Mouse (Mus musculus) frontal cortex, adult 2 months (tissue): ENCODE results near the gene Six6. TPM values are rescaled to one million over a fixed set of nuclear protein-coding genes. Genes with fewer than 3 reads are reported as not detected.

Experiments used
- DNase-seq, 2 experiments: peaks; one replicate each; pipeline ENCODE4 v3.0.0; 2022; ENCODE audit warnings: low spot score in 1 of 2; ENCODE audit errors: extremely low spot score in 1 of 2
- polyA plus RNA-seq: library from polyadenylated mRNA; depleted of rRNA; stranded (reverse); fragments of >200 nt; gene quantifications from 2 replicates; pipeline ENCODE4 v1.2.3, GENCODE M21; 2012; rRNA removed

The Six6 gene
- polyA plus RNA-seq, 1 experiment: 0.02 TPM

GRCm38 (mm10) chr12:72954906-72955305 lies 15.2 kb downstream of the Six6 start:
- no peak for DNase-seq

GRCm38 (mm10) chr12:72957829-72958424 lies 18.2 kb downstream of the Six6 start:
- no peak for DNase-seq

- DNase-seq: no peak
These were observed 18.8 kb downstream of the Six6 start for GRCm38 (mm10) chr12:72958446-72958845.

- no peak for DNase-seq
These were observed 23.1 kb downstream of the Six6 start for GRCm38 (mm10) chr12:72962761-72963160.

GRCm38 (mm10) chr12:72967541-72967940 lies 27.8 kb downstream of the Six6 start:
- no peak for DNase-seq

GRCm38 (mm10) chr12:72970620-72971019 lies 30.9 kb downstream of the Six6 start:
- no peak for DNase-seq

GRCm38 (mm10) chr12:72973161-72973560 lies 33.5 kb downstream of the Six6 start:
- DNase-seq: peak in 1 of 2 experiments; percentile 76

GRCm38 (mm10) chr12:72976172-72976571 lies 36.5 kb downstream of the Six6 start:
- no peak for DNase-seq

GRCm38 (mm10) chr12:72976718-72977117 lies 37.0 kb downstream of the Six6 start:
- peak; percentile 4 to 85 for DNase-seq

GRCm38 (mm10) chr12:72977851-72978250 lies 38.2 kb downstream of the Six6 start:
- no peak for DNase-seq

GRCm38 (mm10) chr12:72979236-72979635 lies 39.5 kb downstream of the Six6 start:
- DNase-seq: no peak

GRCm38 (mm10) chr12:72982616-72983015 lies 42.9 kb downstream of the Six6 start:
- no peak for DNase-seq

GRCm38 (mm10) chr12:72983071-72983857 lies 43.6 kb downstream of the Six6 start:
- no peak for DNase-seq

Other genes with a start within 250 kb of the Six6 start
- gene Ppm1a, start 182.4 kb upstream of the Six6 start, polyA plus RNA-seq: 182 and 198 TPM in 2 replicates
- gene 4930447C04Rik, start 882 bp downstream of the Six6 start, polyA plus RNA-seq: 33.9 and 36.3 TPM in 2 replicates
- gene Six1, start 114.0 kb downstream of the Six6 start, polyA plus RNA-seq: 0.16 and 0.34 TPM in 2 replicates
- gene Six4, start 173.6 kb downstream of the Six6 start, polyA plus RNA-seq: 0.32 and 0.48 TPM in 2 replicates
- 14.1 and 15.2 TPM in 2 replicates for gene Mnat1, start 183.8 kb downstream of the Six6 start, polyA plus RNA-seq